Mouse (Mus musculus): ENCODE data around the gene Smug1. TPM values are rescaled to one million over a fixed set of nuclear protein-coding genes. Genes with fewer than 3 reads are reported as not detected.

Smug1 gene
- polyA plus RNA-seq (2015; fragmentation: Nextera tagmentation; extraction: Ambion mirVana) = 9.7 and 10.7 TPM in 2 replicates

GRCm38 (mm10) chr15:103167042-103167615, at the start of gene Smug1:
Gene Smug1, minus strand, starts transcription at chr15:103167092.

Other genes with a start within 250 kb of the Smug1 start
- gene Hoxc13, start 246.0 kb downstream of the Smug1 start, polyA plus RNA-seq (2015; fragmentation: Nextera tagmentation; extraction: Ambion mirVana) = 0.05 TPM in 1 of 2 replicates, not detected in the other
- not detected in 2 replicates for gene Hoxc12, start 230.3 kb downstream of the Smug1 start, polyA plus RNA-seq (2015; fragmentation: Nextera tagmentation; extraction: Ambion mirVana)
- 0.92 and 1.1 TPM in 2 replicates for gene Hoxc11, start 212.7 kb downstream of the Smug1 start, polyA plus RNA-seq (2015; fragmentation: Nextera tagmentation; extraction: Ambion mirVana)
- 1.0 and 1.3 TPM in 2 replicates for gene Hoxc10, start 200.3 kb downstream of the Smug1 start, polyA plus RNA-seq (2015; fragmentation: Nextera tagmentation; extraction: Ambion mirVana)
- gene Hoxc5, start 199.6 kb downstream of the Smug1 start, polyA plus RNA-seq (2015; fragmentation: Nextera tagmentation; extraction: Ambion mirVana) = 0.24 and 0.33 TPM in 2 replicates
- gene Hoxc9, start 190.7 kb downstream of the Smug1 start, polyA plus RNA-seq (2015; fragmentation: Nextera tagmentation; extraction: Ambion mirVana) = 0.57 and 0.62 TPM in 2 replicates
- 0.45 and 0.48 TPM in 2 replicates for gene Hoxc8, start 176.5 kb downstream of the Smug1 start, polyA plus RNA-seq (2015; fragmentation: Nextera tagmentation; extraction: Ambion mirVana)
- gene Hoxc6, start 168.8 kb downstream of the Smug1 start, polyA plus RNA-seq (2015; fragmentation: Nextera tagmentation; extraction: Ambion mirVana) = 0.31 and 0.57 TPM in 2 replicates
- 0.18 and 0.43 TPM in 2 replicates for gene Hoxc4, start 148.2 kb downstream of the Smug1 start, polyA plus RNA-seq (2015; fragmentation: Nextera tagmentation; extraction: Ambion mirVana)
- gene Cbx5, start 72.7 kb upstream of the Smug1 start, polyA plus RNA-seq (2015; fragmentation: Nextera tagmentation; extraction: Ambion mirVana) = 23.3 and 31.5 TPM in 2 replicates
- 287 and 297 TPM in 2 replicates for gene Hnrnpa1, start 73.3 kb upstream of the Smug1 start, polyA plus RNA-seq (2015; fragmentation: Nextera tagmentation; extraction: Ambion mirVana)
- gene Nfe2, start 91.3 kb upstream of the Smug1 start, polyA plus RNA-seq (2015; fragmentation: Nextera tagmentation; extraction: Ambion mirVana) = 0.59 and 4.1 TPM in 2 replicates
- gene Copz1, start 105.6 kb upstream of the Smug1 start, polyA plus RNA-seq (2015; fragmentation: Nextera tagmentation; extraction: Ambion mirVana) = 127 and 132 TPM in 2 replicates
- gene Gpr84, start 143.5 kb upstream of the Smug1 start, polyA plus RNA-seq (2015; fragmentation: Nextera tagmentation; extraction: Ambion mirVana) = 0.17 and 3.8 TPM in 2 replicates
- gene Zfp385a, start 173.0 kb upstream of the Smug1 start, polyA plus RNA-seq (2015; fragmentation: Nextera tagmentation; extraction: Ambion mirVana) = 9.3 and 10.8 TPM in 2 replicates
- 396 and 458 TPM in 2 replicates for gene Itga5, start 199.7 kb upstream of the Smug1 start, polyA plus RNA-seq (2015; fragmentation: Nextera tagmentation; extraction: Ambion mirVana)

Data from urinary bladder, postnatal 0 days (tissue).